Mouse (Mus musculus) testis, adult 10 weeks (tissue): ENCODE data around the gene Itgb8. TPM values are rescaled to one million over a fixed set of nuclear protein-coding genes. Genes with fewer than 3 reads are reported as not detected.

Experiments
- polyA plus RNA-seq: library from polyadenylated mRNA; stranded (reverse); fragments of 350-450 nt; fragmentation: Illumina TruSeq; extraction: RNeasy Lipid Tissue Mini Kit (QIAGEN cat#74804); gene quantifications from one replicate; pipeline ENCODE4 v1.2.3, GENCODE M21; 2014; ENCODE audit warnings: low read depth, low replicate concordance

Itgb8 gene
- polyA plus RNA-seq, result 1.3 TPM

GRCm38 (mm10) chr12:119238696-119239415, at the start of gene Itgb8:
Gene Itgb8, minus strand, starts transcription at chr12:119238802.

Other genes starting within 250 kb of the Itgb8 start
- gene Macc1, start 75.5 kb upstream of the Itgb8 start, polyA plus RNA-seq, result 2.2 TPM